Mouse (Mus musculus): Measurements from ENCODE around the gene Phkg1. TPM values are rescaled to one million over a fixed set of nuclear protein-coding genes. Genes with fewer than 3 reads are reported as not detected.
A peak's percentile ranks its signal among the peaks of the same experiment; 100 is the strongest.

Phkg1 gene
- total RNA-seq, 1 experiment, result 6.4 TPM

- H3K27ac ChIP-seq (ENCODE audit: insufficient read depth, low read depth, low read length, poor library complexity, severe bottlenecking), result no peak overlapping the region
- no peak for DNase-seq (ENCODE audit: low read depth, low spot score)
- H3K9ac ChIP-seq (ENCODE audit: insufficient read depth, low read depth, low read length, poor library complexity, severe bottlenecking), result no peak overlapping the region
- H3K4me1 ChIP-seq (ENCODE audit: control insufficient read depth in 2 of 2, insufficient read depth in 2 of 2, low read length in 2 of 2, poor library complexity in 1 of 2), result peaks cover 0 to 6% of the 10 kb centered on the region in 2 experiments; a peak in 1 of 4 replicates
- H3K36me3 ChIP-seq (ENCODE audit: control insufficient read depth, insufficient read depth, low read length, poor library complexity, severe bottlenecking), result peaks cover 14% of the 10 kb centered on the region
- H3K4me3 ChIP-seq (ENCODE audit: insufficient read depth in 1 of 2, low read depth in 1 of 2, low read length in 2 of 2, poor library complexity in 1 of 2, severe bottlenecking in 1 of 2), result no peak overlapping the region; a peak in 1 of 4 replicates
- no peaks in the 10 kb centered on the region for H3K9me3 ChIP-seq (ENCODE audit: control insufficient read depth, insufficient read depth, low read depth, low read length)
- no peak for TF ChIP-seq MAFK (IDR thresholded peaks at IDR 0.05; ENCODE audit: insufficient read depth, low read depth, low read length)
- TF ChIP-seq ZC3H11A (IDR thresholded peaks at IDR 0.05; ENCODE audit: borderline replicate concordance, low read depth, low read length), result no peak
- TF ChIP-seq ZNF384 (IDR thresholded peaks at IDR 0.05; ENCODE audit: low read depth, low read length), result no peak
- no peak for TF ChIP-seq HCFC1 (IDR thresholded peaks at IDR 0.05; ENCODE audit: borderline replicate concordance, insufficient read depth, low read length)
- TF ChIP-seq CHD2 (IDR thresholded peaks at IDR 0.05; ENCODE audit: low read depth, low read length), result no peak
- in situ Hi-C loops (cut with MboI; ENCODE audit: low sequenced_read_pairs in 2 of 2, unreplicated experiment in 2 of 2), result no loop called here
Observed at GRCm38 (mm10) chr5:129865841-129866240, 32.5 kb downstream of the Phkg1 start.

- Histone ChIP-seq H3K4me3 (ENCODE audit: insufficient read depth in 1 of 2, low read depth in 1 of 2, low read length in 2 of 2, poor library complexity in 1 of 2, severe bottlenecking in 1 of 2) (peak overlapping the region in 1 of 2 experiments; percentile 28; a peak in 1 of 4 replicates), H3K27ac (ENCODE audit: insufficient read depth, low read depth, low read length, poor library complexity, severe bottlenecking) (no peak overlapping the region), H3K9ac (ENCODE audit: insufficient read depth, low read depth, low read length, poor library complexity, severe bottlenecking) (peak overlapping the region; percentile 8; the same call in 1 of the 2 replicates), H3K9me3 (ENCODE audit: control insufficient read depth, insufficient read depth, low read depth, low read length) (no peaks in the 10 kb centered on the region), H3K36me3 (ENCODE audit: control insufficient read depth, insufficient read depth, low read length, poor library complexity, severe bottlenecking) (peaks cover 25% of the 10 kb centered on the region), H3K4me1 (ENCODE audit: control insufficient read depth in 2 of 2, insufficient read depth in 2 of 2, low read length in 2 of 2, poor library complexity in 1 of 2) (peaks cover 0 to 6% of the 10 kb centered on the region in 2 experiments; a peak in 1 of 4 replicates)
- in situ Hi-C loops (cut with MboI; ENCODE audit: low sequenced_read_pairs in 2 of 2, unreplicated experiment in 2 of 2), result no loop called here
- no peak for TF ChIP-seq MAFK (IDR thresholded peaks at IDR 0.05; ENCODE audit: insufficient read depth, low read depth, low read length)
- TF ChIP-seq CHD2 (IDR thresholded peaks at IDR 0.05; ENCODE audit: low read depth, low read length), result no peak
- no peak for TF ChIP-seq ZC3H11A (IDR thresholded peaks at IDR 0.05; ENCODE audit: borderline replicate concordance, low read depth, low read length)
- no peak for TF ChIP-seq HCFC1 (IDR thresholded peaks at IDR 0.05; ENCODE audit: borderline replicate concordance, insufficient read depth, low read length)
- no peak for TF ChIP-seq ZNF384 (IDR thresholded peaks at IDR 0.05; ENCODE audit: low read depth, low read length)
- no peak for DNase-seq (ENCODE audit: low read depth, low spot score)
Observed at GRCm38 (mm10) chr5:129864467-129864866, 33.9 kb downstream of the Phkg1 start.

GRCm38 (mm10) chr5:129862325-129862724, 36.0 kb downstream of the Phkg1 start:
- TF ChIP-seq ZC3H11A (IDR thresholded peaks at IDR 0.05; ENCODE audit: borderline replicate concordance, low read depth, low read length) (no peak), CHD2 (IDR thresholded peaks at IDR 0.05; ENCODE audit: low read depth, low read length) (no peak), MAFK (IDR thresholded peaks at IDR 0.05; ENCODE audit: insufficient read depth, low read depth, low read length) (peak; percentile 66), ZNF384 (IDR thresholded peaks at IDR 0.05; ENCODE audit: low read depth, low read length) (no peak)
- Histone ChIP-seq H3K36me3 (ENCODE audit: control insufficient read depth, insufficient read depth, low read length, poor library complexity, severe bottlenecking) (peaks cover 39% of the 10 kb centered on the region), H3K4me3 (ENCODE audit: insufficient read depth in 1 of 2, low read depth in 1 of 2, low read length in 2 of 2, poor library complexity in 1 of 2, severe bottlenecking in 1 of 2) (no peak overlapping the region), H3K9me3 (ENCODE audit: control insufficient read depth, insufficient read depth, low read depth, low read length) (no peaks in the 10 kb centered on the region), H3K4me1 (ENCODE audit: control insufficient read depth in 2 of 2, insufficient read depth in 2 of 2, low read length in 2 of 2, poor library complexity in 1 of 2) (peaks cover 0 to 6% of the 10 kb centered on the region in 2 experiments; a peak in 1 of 4 replicates), H3K9ac (ENCODE audit: insufficient read depth, low read depth, low read length, poor library complexity, severe bottlenecking) (no peak overlapping the region), H3K27ac (ENCODE audit: insufficient read depth, low read depth, low read length, poor library complexity, severe bottlenecking) (peak overlapping the region; percentile 34; the same call in 1 of the 2 replicates)
- in situ Hi-C loops (cut with MboI; ENCODE audit: low sequenced_read_pairs in 2 of 2, unreplicated experiment in 2 of 2), result no loop called here
- DNase-seq (ENCODE audit: low read depth, low spot score), result no peak

GRCm38 (mm10) chr5:129856414-129856813, 41.9 kb downstream of the Phkg1 start:
- H3K9me3 ChIP-seq (ENCODE audit: control insufficient read depth, insufficient read depth, low read depth, low read length), result no peaks in the 10 kb centered on the region
- H3K4me1 ChIP-seq (ENCODE audit: control insufficient read depth in 2 of 2, insufficient read depth in 2 of 2, low read length in 2 of 2, poor library complexity in 1 of 2), result 0 out of 4 replicates have a peak, but pooled peaks cover 0 to 5% of the 10 kb centered on the region in 2 experiments
- no peak overlapping the region for H3K4me3 ChIP-seq (ENCODE audit: insufficient read depth in 1 of 2, low read depth in 1 of 2, low read length in 2 of 2, poor library complexity in 1 of 2, severe bottlenecking in 1 of 2)
- no peak for TF ChIP-seq ZC3H11A (IDR thresholded peaks at IDR 0.05; ENCODE audit: borderline replicate concordance, low read depth, low read length)
- no peak for TF ChIP-seq CHD2 (IDR thresholded peaks at IDR 0.05; ENCODE audit: low read depth, low read length)
- no peak for TF ChIP-seq HCFC1 (IDR thresholded peaks at IDR 0.05; ENCODE audit: borderline replicate concordance, insufficient read depth, low read length)
- TF ChIP-seq ZNF384 (IDR thresholded peaks at IDR 0.05; ENCODE audit: low read depth, low read length), result no peak
- no peak for TF ChIP-seq MAFK (IDR thresholded peaks at IDR 0.05; ENCODE audit: insufficient read depth, low read depth, low read length)
- no peak overlapping the region for H3K9ac ChIP-seq (ENCODE audit: insufficient read depth, low read depth, low read length, poor library complexity, severe bottlenecking)
- no peak overlapping the region for H3K27ac ChIP-seq (ENCODE audit: insufficient read depth, low read depth, low read length, poor library complexity, severe bottlenecking)
- in situ Hi-C loops (cut with MboI; ENCODE audit: low sequenced_read_pairs in 2 of 2, unreplicated experiment in 2 of 2), result no loop called here
- no peak for DNase-seq (ENCODE audit: low read depth, low spot score)
- peaks cover 37% of the 10 kb centered on the region for H3K36me3 ChIP-seq (ENCODE audit: control insufficient read depth, insufficient read depth, low read length, poor library complexity, severe bottlenecking)

All from ES-E14 (cell line).